Mouse (Mus musculus) frontal cortex, postnatal 36 days (tissue): ENCODE results near the gene Naa16.
"Not testable (repeated sequence)": the region's sequence is repeated elsewhere in the genome, so short reads cannot be mapped to it uniquely, and the experiment has no call there.

Experiments
- DNase-seq, 2 experiments: peaks; one replicate each; pipeline ENCODE4 v3.0.0; 2022; ENCODE audit warnings: low spot score in 2 of 2

Gene Naa16

GRCm38 (mm10) chr14:79390265-79390926, at the start of gene Naa16:
TSS of gene Naa16 (minus strand) at chr14:79390778.
- peak; percentile 92 to 94 for DNase-seq

GRCm38 (mm10) chr14:79434068-79434467, 43.5 kb upstream of the Naa16 start:
- DNase-seq: no peak

- not testable (repeated sequence) for DNase-seq
Measured at GRCm38 (mm10) chr14:79426730-79427365, 36.3 kb upstream of the Naa16 start.

GRCm38 (mm10) chr14:79425979-79426729, 35.6 kb upstream of the Naa16 start, which contains the start of gene Kbtbd7:
TSS of gene Kbtbd7 (plus strand) at chr14:79426511.
- DNase-seq: peak; percentile 92 to 95

- no peak for DNase-seq
Measured at GRCm38 (mm10) chr14:79420083-79420685, 29.6 kb upstream of the Naa16 start.

GRCm38 (mm10) chr14:79413121-79413520, 22.5 kb upstream of the Naa16 start:
- DNase-seq: no peak

GRCm38 (mm10) chr14:79410662-79411061, 20.1 kb upstream of the Naa16 start:
- no peak for DNase-seq

- DNase-seq: no peak
Measured at GRCm38 (mm10) chr14:79409278-79409830, 18.8 kb upstream of the Naa16 start.

- DNase-seq: no peak
Measured at GRCm38 (mm10) chr14:79407641-79408040, 17.1 kb upstream of the Naa16 start.

GRCm38 (mm10) chr14:79397321-79398122, 6.9 kb upstream of the Naa16 start, which contains the start of gene Mtrf1:
TSS of gene Mtrf1 (plus strand) at chr14:79397772.
- DNase-seq: peak; percentile 73 to 80

- DNase-seq: peak in 1 of 2 experiments; percentile 17
Measured at GRCm38 (mm10) chr14:79394564-79394963, 4.0 kb upstream of the Naa16 start.

- DNase-seq: no peak
Measured at GRCm38 (mm10) chr14:79393289-79393688, 2.7 kb upstream of the Naa16 start.

- peak in 1 of 2 experiments; percentile 3 for DNase-seq
Measured at GRCm38 (mm10) chr14:79389438-79390264, 927 bp downstream of the Naa16 start.

- no peak for DNase-seq
Measured at GRCm38 (mm10) chr14:79388304-79388703, 2.3 kb downstream of the Naa16 start.

GRCm38 (mm10) chr14:79383120-79383519, 7.5 kb downstream of the Naa16 start:
- DNase-seq: no peak

- DNase-seq: no peak
Measured at GRCm38 (mm10) chr14:79377041-79377440, 13.5 kb downstream of the Naa16 start.

- DNase-seq: no peak
Measured at GRCm38 (mm10) chr14:79358055-79358454, 32.5 kb downstream of the Naa16 start.

- DNase-seq: peak; percentile 13 to 20
Measured at GRCm38 (mm10) chr14:79346384-79346783, 44.2 kb downstream of the Naa16 start.

- no peak for DNase-seq
Measured at GRCm38 (mm10) chr14:79335613-79336012, 55.0 kb downstream of the Naa16 start.

GRCm38 (mm10) chr14:79331936-79332335, 58.6 kb downstream of the Naa16 start:
- DNase-seq: no peak
